Mouse (Mus musculus) adrenal gland, postnatal 14 days (tissue): ENCODE data around the gene Ubr3. TPM values are rescaled to one million over a fixed set of nuclear protein-coding genes. Genes with fewer than 3 reads are reported as not detected.
"Not testable (repeated sequence)": the region's sequence is repeated elsewhere in the genome, so short reads cannot be mapped to it uniquely, and the experiment has no call there.

ENCODE experiments used
- DNase-seq: peaks from one replicate; pipeline ENCODE4 v3.0.0; 2021; ENCODE audit warnings: mixed read lengths
- total RNA-seq: library from RNA; stranded (reverse); gene quantifications from 2 replicates; pipeline ENCODE4 v1.2.3, GENCODE M21; 2021

Gene Ubr3
- total RNA-seq, 1 experiment from 2014 or later, result 74.4 TPM

DNA sequence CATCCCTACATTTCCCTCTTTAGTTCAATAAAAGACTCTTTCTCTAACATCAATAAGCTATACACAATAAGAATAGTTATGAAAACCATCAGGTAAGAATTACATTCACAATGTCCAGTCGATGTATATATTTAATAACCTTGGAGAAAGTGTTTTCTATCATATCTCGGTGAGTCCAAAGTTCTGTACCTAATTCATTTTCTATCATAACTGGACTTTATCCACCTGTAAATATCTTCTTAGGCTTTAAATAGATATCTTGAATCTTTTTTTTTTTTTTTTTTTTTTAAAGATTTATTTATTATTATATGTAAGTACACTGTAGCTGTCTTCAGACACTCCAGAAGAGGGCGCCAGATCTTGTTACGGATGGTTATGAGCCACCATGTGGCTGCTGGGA is 10.3 kb downstream of the Ubr3 start:
- not testable (repeated sequence) for DNase-seq

- DNase-seq, result no peak
Observed at GRCm38 (mm10) chr2:69912801-69913200, 15.8 kb downstream of the Ubr3 start.

DNA sequence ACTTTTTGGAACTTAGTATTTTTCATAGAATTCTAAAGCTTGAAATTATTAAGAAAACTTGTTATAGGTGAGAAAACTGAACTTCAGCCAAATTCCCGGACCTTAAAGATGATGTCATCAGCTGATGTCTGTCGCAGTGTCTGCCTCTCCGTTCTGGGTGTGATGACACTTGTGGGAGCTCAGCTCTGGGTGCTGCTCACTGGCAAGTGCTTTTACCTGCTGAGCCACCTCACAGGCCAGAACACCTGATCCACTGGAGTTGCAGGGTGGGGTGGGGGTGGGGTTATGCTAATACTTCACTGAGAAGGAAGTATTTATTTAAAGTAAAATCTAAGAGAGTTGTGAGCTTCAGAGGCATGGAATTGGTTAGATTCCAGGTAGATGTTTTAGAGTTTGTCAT is 20.3 kb downstream of the Ubr3 start:
- no peak for DNase-seq

DNA sequence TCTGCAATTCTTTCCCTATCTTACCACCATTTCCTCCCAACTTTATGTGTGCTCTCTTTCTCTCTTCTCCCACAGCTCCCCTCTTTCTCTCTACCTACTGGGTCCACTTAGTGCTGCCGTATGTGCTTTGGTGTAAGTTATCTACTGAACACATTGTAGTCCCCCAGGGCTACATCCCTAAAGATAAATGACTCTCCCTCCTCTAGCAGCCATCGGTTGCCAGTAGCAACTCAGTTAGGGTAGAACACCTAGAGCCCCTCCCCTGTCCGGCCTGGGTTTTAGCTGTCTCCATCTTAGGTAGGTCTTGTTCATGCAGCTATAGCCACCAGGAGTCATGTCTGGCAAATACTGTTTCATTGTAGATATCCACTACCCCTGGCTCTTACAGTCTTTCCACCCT is 27.9 kb downstream of the Ubr3 start:
- DNase-seq, result no peak

DNA sequence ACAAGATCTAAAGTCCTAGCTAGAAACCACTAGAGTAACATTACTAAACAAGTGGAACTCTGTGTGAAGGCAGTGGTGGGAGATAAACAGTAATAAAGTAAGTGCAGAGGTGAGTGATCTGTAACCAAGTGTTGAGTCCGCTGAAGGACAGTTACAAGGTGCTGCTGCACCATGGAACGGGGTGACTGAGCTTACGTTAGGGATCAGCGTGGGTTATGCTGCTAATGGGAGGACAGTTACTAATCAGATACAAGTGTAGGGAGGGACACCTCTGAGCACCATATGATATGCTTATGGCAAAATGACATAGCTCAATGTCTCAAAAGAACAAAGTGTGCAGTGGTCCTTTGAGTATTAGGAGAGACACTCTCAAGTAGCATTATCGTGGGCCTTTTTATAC is 39.3 kb downstream of the Ubr3 start:
- no peak for DNase-seq

GRCm38 (mm10) chr2:69939226-69939625 is 42.2 kb downstream of the Ubr3 start:
- no peak for DNase-seq

DNA sequence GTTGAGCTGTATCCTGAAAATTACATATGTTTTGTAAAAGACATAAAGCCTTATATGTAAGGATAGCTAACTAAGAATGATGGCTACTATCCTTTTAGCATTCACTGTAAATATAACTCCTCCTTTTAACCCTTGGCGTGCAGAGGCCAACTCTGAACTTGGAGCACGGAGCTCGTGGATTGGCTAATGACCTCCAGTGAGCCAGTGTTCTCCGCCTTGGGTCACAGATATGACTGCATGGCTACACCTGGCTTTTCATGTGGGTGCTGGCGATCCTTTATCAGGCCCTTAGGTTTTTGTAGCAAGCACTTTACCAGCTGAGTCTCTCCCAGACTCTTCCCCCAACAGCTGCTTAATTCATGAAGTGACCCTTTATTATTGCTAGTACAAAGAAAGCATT is 42.6 kb downstream of the Ubr3 start:
- DNase-seq, result no peak

DNA sequence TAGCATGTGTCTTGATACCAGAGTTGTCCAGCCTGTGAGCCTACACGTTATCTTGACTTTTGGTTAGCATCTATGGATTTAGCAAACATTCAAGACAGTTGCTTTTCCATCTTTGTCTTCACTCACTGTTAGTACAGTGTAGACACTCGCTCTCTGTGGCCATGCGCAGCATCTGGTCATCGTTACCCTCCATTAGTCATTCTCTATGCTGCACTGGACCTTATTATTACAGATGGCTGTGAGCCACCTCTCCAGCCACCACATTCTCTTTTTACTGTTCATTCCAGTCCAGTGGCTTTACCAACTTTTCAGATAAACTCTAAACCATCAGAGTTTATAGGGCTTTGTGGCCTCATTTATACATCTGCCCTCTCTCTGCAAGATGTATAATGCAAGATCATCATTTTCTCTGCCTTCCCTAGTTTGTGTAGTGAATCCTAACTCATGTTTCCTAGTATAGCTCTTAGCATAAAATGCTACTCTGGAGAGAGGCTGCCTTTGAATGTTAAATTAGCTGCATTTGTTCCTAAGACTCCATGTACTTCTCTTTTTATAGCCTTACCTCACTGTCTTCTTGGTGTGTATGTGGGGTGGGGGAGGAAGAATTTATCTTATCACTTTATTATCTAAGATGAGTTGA is 44.5 kb downstream of the Ubr3 start:
- no peak for DNase-seq

DNA sequence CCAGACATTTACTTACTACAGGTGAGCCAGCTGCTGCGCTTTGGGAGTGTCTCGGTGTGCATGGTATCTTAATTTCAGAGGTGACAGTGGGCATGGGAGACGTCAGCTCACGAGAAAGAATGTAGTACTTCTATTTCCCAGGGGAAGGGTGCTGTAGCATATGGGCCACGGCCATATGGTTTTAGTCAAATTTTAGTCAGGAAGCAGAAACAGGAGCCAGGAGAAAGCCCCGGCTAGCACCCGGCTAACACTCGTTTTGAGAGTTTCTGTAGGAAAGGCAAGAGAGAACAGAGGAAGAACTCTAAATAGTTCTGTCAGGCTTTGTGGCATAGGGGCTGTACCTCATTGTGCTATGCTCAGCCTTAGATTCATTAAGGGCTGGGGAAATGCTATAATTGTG is 55.8 kb downstream of the Ubr3 start:
- no peak for DNase-seq

DNA sequence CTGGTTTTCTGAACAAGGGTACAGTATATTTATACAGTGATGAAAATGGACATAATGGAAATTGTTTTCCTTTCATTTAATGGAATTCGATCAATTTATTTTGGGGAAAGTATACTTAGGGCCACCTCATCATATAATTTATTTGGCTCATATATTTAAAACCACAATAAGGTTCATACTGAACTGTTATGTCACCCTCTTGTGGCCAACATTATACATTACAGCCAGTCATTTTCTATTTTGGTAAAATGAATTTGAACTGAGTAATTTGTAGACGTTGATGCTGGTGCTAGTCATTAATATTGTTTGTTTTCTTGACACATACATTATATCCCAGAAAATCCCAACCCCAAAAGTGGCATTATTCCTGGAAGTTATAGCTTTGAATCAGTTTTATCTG is 58.6 kb downstream of the Ubr3 start:
- DNase-seq, result no peak

- no peak for DNase-seq
Observed at GRCm38 (mm10) chr2:69957622-69958021, 60.6 kb downstream of the Ubr3 start.

GRCm38 (mm10) chr2:69974896-69975295 is 77.8 kb downstream of the Ubr3 start:
- no peak for DNase-seq

DNA sequence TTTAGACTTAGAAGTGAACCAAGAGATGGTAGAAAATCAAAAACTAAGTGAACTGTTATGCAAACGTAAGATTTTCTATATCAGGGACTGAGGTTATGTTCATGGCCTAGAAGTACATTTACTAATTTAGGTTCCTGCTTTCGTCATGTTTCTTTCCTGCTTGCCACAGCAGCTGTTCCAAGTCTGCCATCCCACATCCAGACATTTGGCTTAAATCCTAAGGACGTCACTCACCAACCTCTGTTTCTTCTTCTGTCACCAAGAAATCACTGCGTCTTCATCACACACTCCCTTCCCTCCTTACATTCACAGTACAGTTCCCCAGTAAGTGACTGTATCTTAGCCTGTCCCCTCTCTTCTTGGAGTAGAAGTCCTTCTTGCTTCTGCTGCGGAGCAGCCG is 92.2 kb downstream of the Ubr3 start:
- no peak for DNase-seq

- no peak for DNase-seq
Observed at GRCm38 (mm10) chr2:69990647-69991046, 93.6 kb downstream of the Ubr3 start.

GRCm38 (mm10) chr2:69994082-69994736 is 97.2 kb downstream of the Ubr3 start:
- DNase-seq, result peak; percentile 4

- DNase-seq, result no peak
Observed at GRCm38 (mm10) chr2:69994779-69995178, 97.7 kb downstream of the Ubr3 start.

- DNase-seq, result peak; percentile 8
Observed at GRCm38 (mm10) chr2:69999097-69999770, 102.2 kb downstream of the Ubr3 start.

- DNase-seq, result no peak
Observed at GRCm38 (mm10) chr2:70000316-70000715, 103.3 kb downstream of the Ubr3 start.

GRCm38 (mm10) chr2:70006492-70006891 is 109.4 kb downstream of the Ubr3 start:
- DNase-seq, result no peak

- no peak for DNase-seq
Observed at GRCm38 (mm10) chr2:70012941-70013340, 115.9 kb downstream of the Ubr3 start.

- DNase-seq, result peak; percentile 78
Observed at GRCm38 (mm10) chr2:70018236-70018635, 121.2 kb downstream of the Ubr3 start.

DNA sequence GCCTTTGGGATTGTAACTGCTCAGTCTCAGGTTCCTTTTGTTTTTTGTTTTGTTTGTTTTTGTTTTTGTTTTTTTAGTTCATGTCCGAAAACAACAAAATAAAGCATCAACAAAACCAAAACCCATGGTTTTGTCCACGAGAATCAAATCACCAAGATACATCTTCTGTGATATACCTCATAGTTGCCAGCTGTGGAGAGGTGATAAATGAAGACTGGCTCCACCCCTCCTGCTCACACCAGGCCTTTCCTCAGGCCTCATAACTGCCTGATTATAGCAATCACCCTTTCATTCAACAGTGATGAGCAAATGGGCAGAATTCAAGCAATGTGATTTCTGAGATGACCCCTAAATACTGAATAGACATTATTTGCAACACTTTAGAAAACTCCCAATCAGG is 127.4 kb downstream of the Ubr3 start:
- no peak for DNase-seq

DNA sequence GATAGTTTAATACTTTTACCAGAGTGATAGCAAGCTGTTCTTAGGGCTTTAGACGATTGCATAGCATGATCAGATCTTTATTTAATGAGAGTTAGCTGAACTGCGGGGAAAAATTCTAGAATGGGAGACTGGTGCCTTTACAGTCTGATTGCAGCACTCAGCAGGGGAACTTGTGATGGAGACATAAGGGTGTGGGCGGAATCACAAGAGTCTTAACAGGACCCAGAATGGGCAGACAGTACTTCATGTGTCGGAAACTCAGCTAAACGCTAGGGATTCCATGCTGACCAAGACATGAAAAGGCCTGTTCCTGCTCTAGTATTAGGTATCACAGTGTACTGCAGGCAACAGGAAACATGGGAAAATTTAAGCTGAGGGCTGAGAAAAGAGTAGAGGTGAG is 128.7 kb downstream of the Ubr3 start:
- DNase-seq, result no peak

DNA sequence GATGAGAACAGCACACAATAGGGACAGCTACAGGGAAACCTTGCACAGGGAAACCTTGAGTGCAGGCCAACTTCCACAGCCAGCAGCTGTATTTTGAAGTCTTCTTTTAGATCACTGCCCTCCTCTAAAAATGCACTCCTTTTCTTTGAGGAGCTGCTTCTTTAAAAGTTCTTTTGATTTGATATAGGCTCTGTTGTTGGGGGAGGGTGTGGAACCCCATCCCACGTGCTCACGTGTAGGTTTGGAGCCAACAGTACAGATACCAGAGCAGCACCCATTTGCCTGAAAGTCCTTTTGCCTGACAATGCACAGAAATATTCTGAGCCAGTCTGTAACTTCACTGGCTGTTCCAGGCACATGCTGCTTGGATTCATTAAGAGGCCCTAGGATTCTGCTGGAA is 134.4 kb downstream of the Ubr3 start:
- peak; percentile 31 for DNase-seq
